Mouse (Mus musculus): ENCODE results near the gene Comp. TPM values are rescaled to one million over a fixed set of nuclear protein-coding genes. Genes with fewer than 3 reads are reported as not detected.

Comp gene
- total and polyA plus RNA-seq, 3 experiments: 0.13 to 0.16 TPM; not detected in 1

- Histone ChIP-seq H3K9me3 (replicated peaks; ENCODE audit: low read length) (no peaks in the 10 kb centered on the region), H3K4me3 (replicated peaks in 1 of 3; ENCODE audit: low read depth in 2 of 3, low read length in 2 of 3, poor library complexity in 1 of 3) (no peak overlapping the region), H3K27ac (ENCODE audit: insufficient read depth, low read depth) (no peak overlapping the region), H3K36me3 (replicated peaks in 1 of 2; ENCODE audit: control insufficient read depth in 1 of 2, insufficient read depth in 1 of 2, low read length in 1 of 2) (peaks cover 99 to 100% of the 10 kb centered on the region in 2 experiments), H3K4me2 (ENCODE audit: insufficient read depth, low read depth, poor library complexity, severe bottlenecking) (no peak overlapping the region), H3K27me3 (replicated peaks) (no peaks in the 10 kb centered on the region), H3K4me1 (ENCODE audit: control insufficient read depth in 1 of 2, insufficient read depth in 2 of 2) (no peaks in the 10 kb centered on the region; a peak in 1 of 4 replicates), H3K9ac (ENCODE audit: insufficient read depth, low read depth) (no peak overlapping the region), H3K79me2 (replicated peaks; ENCODE audit: control insufficient read depth, extremely low read depth, insufficient read depth, poor library complexity, severe bottlenecking) (peaks cover 6% of the 10 kb centered on the region)
- dilution Hi-C loops (cut with MboI; ENCODE audit: extremely low pct_ligation_motif_present, extremely low pct_unique_long_range_greater_than_20kb, low sequenced_read_pairs) (no loop called here), in situ Hi-C loops (cut with MboI; ENCODE audit: low pct_ligation_motif_present, low pct_unique_long_range_greater_than_20kb, low sequenced_read_pairs) (no loop called here)
- TF ChIP-seq JUND (conservative IDR thresholded peaks at IDR 0.05; ENCODE audit: low read depth, low read length): no peak
- TF ChIP-seq POLR2A (IDR thresholded peaks at IDR 0.05; ENCODE audit: low read depth, low read length): no peak
- no peak for TF ChIP-seq SMC3 (IDR thresholded peaks at IDR 0.05; ENCODE audit: low read depth, low read length)
- no peak for TF ChIP-seq GABPA (IDR thresholded peaks at IDR 0.05; ENCODE audit: insufficient replicate concordance, low read depth, low read length)
- TF ChIP-seq ZMIZ1 (IDR thresholded peaks at IDR 0.05; ENCODE audit: low read depth, low read length): no peak
- no peak for TF ChIP-seq ZNF384 (IDR thresholded peaks at IDR 0.05; ENCODE audit: low read depth, low read length)
- TF ChIP-seq RCOR1 (conservative IDR thresholded peaks at IDR 0.05; ENCODE audit: low read depth, low read length): no peak
- TF ChIP-seq MAZ (IDR thresholded peaks at IDR 0.05; ENCODE audit: low read depth, low read length): no peak
- TF ChIP-seq POLR2AphosphoS2 (IDR thresholded peaks at IDR 0.05; ENCODE audit: low read depth, low read length): no peak
- no peak for TF ChIP-seq KAT2A (IDR thresholded peaks at IDR 0.05; ENCODE audit: insufficient replicate concordance, low read length)
- no peak for TF ChIP-seq HCFC1 (IDR thresholded peaks at IDR 0.05; ENCODE audit: low read depth, low read length)
- no peak for TF ChIP-seq UBTF (IDR thresholded peaks at IDR 0.05; ENCODE audit: low read depth, low read length)
- no peak for DNase-seq (ENCODE audit: extremely low read depth)
Observed at GRCm38 (mm10) chr8:70338931-70339330, 34.4 kb upstream of the Comp start.

GRCm38 (mm10) chr8:70340659-70341058 is 32.7 kb upstream of the Comp start:
- H3K36me3 ChIP-seq (replicated peaks in 1 of 2; ENCODE audit: control insufficient read depth in 1 of 2, insufficient read depth in 1 of 2, low read length in 1 of 2): peaks cover 89 to 98% of the 10 kb centered on the region in 2 experiments
- no peak overlapping the region for H3K27ac ChIP-seq (ENCODE audit: insufficient read depth, low read depth)
- no peak overlapping the region for H3K9ac ChIP-seq (ENCODE audit: insufficient read depth, low read depth)
- in situ Hi-C loops (cut with MboI; ENCODE audit: low pct_ligation_motif_present, low pct_unique_long_range_greater_than_20kb, low sequenced_read_pairs): no loop called here
- peaks cover 20% of the 10 kb centered on the region for H3K79me2 ChIP-seq (replicated peaks; ENCODE audit: control insufficient read depth, extremely low read depth, insufficient read depth, poor library complexity, severe bottlenecking)
- TF ChIP-seq JUN (IDR thresholded peaks at IDR 0.05; ENCODE audit: insufficient read depth, low read depth, low read length) (no peak), ELF1 (IDR thresholded peaks at IDR 0.05; ENCODE audit: low read depth, low read length) (no peak), NELFE (IDR thresholded peaks at IDR 0.05; ENCODE audit: low read depth, low read length) (no peak), PAX5 (IDR thresholded peaks at IDR 0.05; ENCODE audit: low read length) (no peak), BHLHE40 (IDR thresholded peaks at IDR 0.05; ENCODE audit: low read depth, low read length) (no peak), NRF1 (IDR thresholded peaks at IDR 0.05; ENCODE audit: low read depth, low read length) (no peak), RCOR1 (conservative IDR thresholded peaks at IDR 0.05; ENCODE audit: low read depth, low read length) (no peak), ZMIZ1 (IDR thresholded peaks at IDR 0.05; ENCODE audit: low read depth, low read length) (no peak), JUND (conservative IDR thresholded peaks at IDR 0.05; ENCODE audit: low read depth, low read length) (no peak), MEF2A (IDR thresholded peaks at IDR 0.05; ENCODE audit: borderline replicate concordance, low read depth, low read length) (no peak), ZNF384 (IDR thresholded peaks at IDR 0.05; ENCODE audit: low read depth, low read length) (no peak), USF1 (IDR thresholded peaks at IDR 0.05; ENCODE audit: low read depth, low read length) (no peak), E2F4 (IDR thresholded peaks at IDR 0.05; ENCODE audit: insufficient replicate concordance, low read depth, low read length) (no peak), POLR2AphosphoS2 (IDR thresholded peaks at IDR 0.05; ENCODE audit: low read depth, low read length) (no peak), SMC3 (IDR thresholded peaks at IDR 0.05; ENCODE audit: low read depth, low read length) (no peak), CTCF (conservative IDR thresholded peaks at IDR 0.05 in 1 of 2, IDR thresholded peaks at IDR 0.05 in 1 of 2; ENCODE audit: low read depth in 2 of 2, low read length in 2 of 2) (no peak), KAT2A (IDR thresholded peaks at IDR 0.05; ENCODE audit: insufficient replicate concordance, low read length) (no peak), SIN3A (IDR thresholded peaks at IDR 0.05; ENCODE audit: low read length) (no peak), ZKSCAN1 (IDR thresholded peaks at IDR 0.05; ENCODE audit: borderline replicate concordance, low read depth, low read length) (no peak)
- no peaks in the 10 kb centered on the region for H3K27me3 ChIP-seq (replicated peaks)
- H3K9me3 ChIP-seq (replicated peaks; ENCODE audit: low read length): no peaks in the 10 kb centered on the region
- H3K4me2 ChIP-seq (ENCODE audit: insufficient read depth, low read depth, poor library complexity, severe bottlenecking): no peak overlapping the region
- DNase-seq (ENCODE audit: extremely low read depth): no peak
- dilution Hi-C loops (cut with MboI; ENCODE audit: extremely low pct_ligation_motif_present, extremely low pct_unique_long_range_greater_than_20kb, low sequenced_read_pairs): no loop called here
- no peaks in the 10 kb centered on the region; a peak in 1 of 4 replicates for H3K4me1 ChIP-seq (ENCODE audit: control insufficient read depth in 1 of 2, insufficient read depth in 2 of 2)
- H3K4me3 ChIP-seq (replicated peaks in 1 of 3; ENCODE audit: low read depth in 2 of 3, low read length in 2 of 3, poor library complexity in 1 of 3): no peak overlapping the region

Data from CH12.LX (cell line).